Mouse (Mus musculus): Measurements from ENCODE around the gene Cyp2c68. TPM values are rescaled to one million over a fixed set of nuclear protein-coding genes. Genes with fewer than 3 reads are reported as not detected.
"Not testable (repeated sequence)": the region's sequence is repeated elsewhere in the genome, so short reads cannot be mapped to it uniquely, and the experiment has no call there.

Gene Cyp2c68
- not detected in 2 replicates for polyA plus RNA-seq (2012; rRNA removed)

- Histone ChIP-seq H3K4me1 (ENCODE audit: control insufficient read depth, insufficient read depth, low read length) (no peaks in the 10 kb centered on the region), H3K4me3 (ENCODE audit: insufficient read depth, low read length) (no peak within 1 kb of the TSS), H3K27ac (ENCODE audit: insufficient read depth, low read length) (no peak within 1 kb of the TSS)
- TF ChIP-seq CTCF (IDR thresholded peaks at IDR 0.05; ENCODE audit: extremely low read depth, insufficient read depth, low read length): no peak
- no peak for TF ChIP-seq POLR2A (IDR thresholded peaks at IDR 0.05; ENCODE audit: extremely low read depth, insufficient read depth, low read length)
Measured at GRCm38 (mm10) chr19:39740920-39741319, at the start of gene Cyp2c68. Gene Cyp2c68 (minus strand): TSS chr19:39741054.

- not testable (repeated sequence) for H3K27ac ChIP-seq (ENCODE audit: insufficient read depth, low read length); H3K4me1 ChIP-seq (ENCODE audit: control insufficient read depth, insufficient read depth, low read length); H3K4me3 ChIP-seq (ENCODE audit: insufficient read depth, low read length)
Measured at GRCm38 (mm10) chr19:39785458-39785857, 44.6 kb upstream of the Cyp2c68 start.

GRCm38 (mm10) chr19:39745357-39745756 is 4.5 kb upstream of the Cyp2c68 start:
- no peak for TF ChIP-seq CTCF (IDR thresholded peaks at IDR 0.05; ENCODE audit: extremely low read depth, insufficient read depth, low read length)
- TF ChIP-seq POLR2A (IDR thresholded peaks at IDR 0.05; ENCODE audit: extremely low read depth, insufficient read depth, low read length): no peak
- no peak overlapping the region for H3K4me3 ChIP-seq (ENCODE audit: insufficient read depth, low read length)
- H3K27ac ChIP-seq (ENCODE audit: insufficient read depth, low read length): no peak overlapping the region
- no peaks in the 10 kb centered on the region for H3K4me1 ChIP-seq (ENCODE audit: control insufficient read depth, insufficient read depth, low read length)

- H3K27ac ChIP-seq (ENCODE audit: insufficient read depth, low read length); H3K4me1 ChIP-seq (ENCODE audit: control insufficient read depth, insufficient read depth, low read length); H3K4me3 ChIP-seq (ENCODE audit: insufficient read depth, low read length): not testable (repeated sequence)
Measured at GRCm38 (mm10) chr19:39744361-39744760, 3.5 kb upstream of the Cyp2c68 start.

- not testable (repeated sequence) for H3K4me3 ChIP-seq (ENCODE audit: insufficient read depth, low read length); H3K27ac ChIP-seq (ENCODE audit: insufficient read depth, low read length); H3K4me1 ChIP-seq (ENCODE audit: control insufficient read depth, insufficient read depth, low read length)
Measured at GRCm38 (mm10) chr19:39711116-39711515, 29.7 kb downstream of the Cyp2c68 start.

- not testable (repeated sequence) for H3K4me1 ChIP-seq (ENCODE audit: control insufficient read depth, insufficient read depth, low read length); H3K27ac ChIP-seq (ENCODE audit: insufficient read depth, low read length); H3K4me3 ChIP-seq (ENCODE audit: insufficient read depth, low read length)
Measured at GRCm38 (mm10) chr19:39665650-39666049, 75.2 kb downstream of the Cyp2c68 start.

- Histone ChIP-seq H3K4me3 (ENCODE audit: insufficient read depth, low read length) (no peak overlapping the region), H3K4me1 (ENCODE audit: control insufficient read depth, insufficient read depth, low read length) (no peaks in the 10 kb centered on the region), H3K27ac (ENCODE audit: insufficient read depth, low read length) (no peak overlapping the region)
- TF ChIP-seq POLR2A (IDR thresholded peaks at IDR 0.05; ENCODE audit: extremely low read depth, insufficient read depth, low read length) (no peak), CTCF (IDR thresholded peaks at IDR 0.05; ENCODE audit: extremely low read depth, insufficient read depth, low read length) (no peak)
Measured at GRCm38 (mm10) chr19:39652381-39652780, 88.5 kb downstream of the Cyp2c68 start.

GRCm38 (mm10) chr19:39648938-39649337 is 91.9 kb downstream of the Cyp2c68 start, which contains the start of gene Cyp2c67:
Gene Cyp2c67 (minus strand): TSS chr19:39649051.
- Histone ChIP-seq H3K27ac (ENCODE audit: insufficient read depth, low read length) (no peak within 1 kb of the TSS), H3K4me1 (ENCODE audit: control insufficient read depth, insufficient read depth, low read length) (no peaks in the 10 kb centered on the region), H3K4me3 (ENCODE audit: insufficient read depth, low read length) (no peak within 1 kb of the TSS)
- no peak for TF ChIP-seq POLR2A (IDR thresholded peaks at IDR 0.05; ENCODE audit: extremely low read depth, insufficient read depth, low read length)
- no peak for TF ChIP-seq CTCF (IDR thresholded peaks at IDR 0.05; ENCODE audit: extremely low read depth, insufficient read depth, low read length)

GRCm38 (mm10) chr19:39647519-39647918 is 93.3 kb downstream of the Cyp2c68 start:
- no peak overlapping the region for H3K4me3 ChIP-seq (ENCODE audit: insufficient read depth, low read length)
- TF ChIP-seq CTCF (IDR thresholded peaks at IDR 0.05; ENCODE audit: extremely low read depth, insufficient read depth, low read length): no peak
- no peak for TF ChIP-seq POLR2A (IDR thresholded peaks at IDR 0.05; ENCODE audit: extremely low read depth, insufficient read depth, low read length)
- H3K4me1 ChIP-seq (ENCODE audit: control insufficient read depth, insufficient read depth, low read length): no peaks in the 10 kb centered on the region
- no peak overlapping the region for H3K27ac ChIP-seq (ENCODE audit: insufficient read depth, low read length)

GRCm38 (mm10) chr19:39644551-39644950 is 96.3 kb downstream of the Cyp2c68 start:
- H3K27ac ChIP-seq (ENCODE audit: insufficient read depth, low read length); H3K4me1 ChIP-seq (ENCODE audit: control insufficient read depth, insufficient read depth, low read length); H3K4me3 ChIP-seq (ENCODE audit: insufficient read depth, low read length): not testable (repeated sequence)

Other genes starting within 250 kb of the Cyp2c68 start
- gene Cyp2c39, start 230.2 kb downstream of the Cyp2c68 start, polyA plus RNA-seq (2012; rRNA removed): not detected in 2 replicates
- not detected in 2 replicates for gene Cyp2c67, start 92.0 kb downstream of the Cyp2c68 start, polyA plus RNA-seq (2012; rRNA removed)
- gene Cyp2c40, start 71.8 kb upstream of the Cyp2c68 start, polyA plus RNA-seq (2012; rRNA removed): not detected in 2 replicates
- not detected in 2 replicates for gene Cyp2c69, start 145.7 kb upstream of the Cyp2c68 start, polyA plus RNA-seq (2012; rRNA removed)

Measured in cortical plate, adult 2 months (tissue).